Mouse (Mus musculus): ENCODE data around the gene Bcl2l14. TPM values are rescaled to one million over a fixed set of nuclear protein-coding genes. Genes with fewer than 3 reads are reported as not detected.

The Bcl2l14 gene
- polyA plus RNA-seq, 1 experiment from 2014 or later: not detected

DNA sequence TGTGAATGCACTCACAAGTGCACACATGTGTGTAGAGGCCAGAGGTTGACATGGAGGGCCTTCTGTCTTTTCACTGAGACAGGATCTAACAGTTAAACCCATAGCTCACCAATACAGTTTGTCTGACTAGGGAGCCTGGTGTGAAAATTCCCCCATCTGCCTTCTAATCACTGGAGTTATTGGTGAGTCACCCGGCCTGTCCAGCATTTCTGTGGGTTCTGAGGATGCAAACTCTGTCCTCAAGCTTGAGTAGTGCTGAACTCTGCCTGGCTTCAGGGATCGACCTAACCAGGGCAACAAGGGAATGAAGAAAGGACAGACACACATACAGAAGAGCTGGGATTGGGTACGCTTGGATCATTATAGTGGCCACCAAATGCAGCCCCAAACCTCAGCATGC lies 45.6 kb downstream of the Bcl2l14 start:
- in situ Hi-C loops (cut with MboI; ENCODE audit: low pct_unique_long_range_greater_than_20kb): no loop called here
- no peaks in the 10 kb centered on the region for H3K27me3 ChIP-seq
- POLR2A ChIA-PET: no interaction called here
- CTCF ChIA-PET: interaction anchor here (1.2 to 2.4 kb wide), 2 partner anchors 11 to 165 kb away, joined by 3 to 9 read pairs; no protein-coding TSS in a partner anchor
- TF ChIP-seq CTCF (IDR thresholded peaks at IDR 0.05): no peak
- DNase-seq (ENCODE audit: low read depth, low spot score) (no peak), ATAC-seq (peak; percentile 40)

DNA sequence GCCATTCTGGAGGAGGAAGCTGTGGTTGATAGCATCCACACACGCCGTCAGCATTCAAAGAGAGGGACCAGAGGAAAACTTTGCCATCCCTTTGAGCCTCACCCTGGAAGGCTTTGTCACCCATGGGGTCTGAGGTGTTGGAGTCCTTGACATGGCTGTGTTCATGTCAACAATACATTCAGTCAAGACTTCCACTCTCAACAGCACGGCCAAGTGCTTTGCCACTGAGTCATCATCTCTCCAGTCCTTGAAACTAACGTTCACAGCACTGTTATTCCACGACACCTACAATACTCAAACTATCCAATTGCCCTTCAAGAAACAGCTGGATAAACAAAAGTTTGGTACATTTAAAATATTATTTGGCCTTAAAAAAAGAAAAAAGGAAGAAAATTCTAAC lies 46.1 kb downstream of the Bcl2l14 start:
- no peaks in the 10 kb centered on the region for H3K27me3 ChIP-seq
- DNase-seq (ENCODE audit: low read depth, low spot score): no peak
- ATAC-seq: no peak
- ChIA-PET CTCF (interaction anchor here (1.2 to 2.4 kb wide), 2 partner anchors 11 to 165 kb away, joined by 3 to 9 read pairs; no protein-coding TSS in a partner anchor), POLR2A (no interaction called here)
- in situ Hi-C loops (cut with MboI; ENCODE audit: low pct_unique_long_range_greater_than_20kb): no loop called here
- no peak for TF ChIP-seq CTCF (IDR thresholded peaks at IDR 0.05)

DNA sequence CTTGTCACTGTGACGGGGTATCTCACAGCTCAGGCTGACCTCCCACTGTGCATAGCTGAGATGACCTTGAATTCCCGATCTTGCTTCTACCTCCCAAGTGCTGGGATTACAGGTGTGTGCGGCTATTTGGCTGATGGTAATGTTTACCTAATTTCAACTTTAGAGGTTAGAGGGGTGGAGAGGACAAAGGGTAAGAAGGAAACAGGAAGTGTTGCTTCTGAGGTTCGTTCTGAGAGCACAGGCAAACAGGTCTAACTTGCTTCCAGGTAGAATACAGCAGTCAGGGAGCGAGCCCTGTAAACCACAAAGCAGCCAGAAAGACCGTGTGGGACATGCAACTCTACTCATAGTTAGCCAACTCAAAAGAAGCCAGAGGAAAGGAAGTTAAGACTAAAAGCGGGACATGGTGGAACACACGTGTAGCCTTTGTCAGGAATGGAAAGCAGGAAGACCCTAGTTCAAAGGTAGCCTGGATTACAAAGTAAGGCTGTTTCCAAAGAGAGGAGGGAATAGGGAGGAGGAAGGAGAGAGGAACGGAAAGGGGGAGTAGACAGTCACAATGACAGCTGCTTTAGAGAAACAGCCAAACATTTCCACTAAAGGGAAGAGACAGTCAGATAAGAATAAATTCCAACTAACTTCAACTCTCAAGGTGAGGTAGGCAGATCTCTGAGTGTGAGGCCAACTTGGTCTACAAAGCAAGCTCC lies 47.2 kb downstream of the Bcl2l14 start:
- in situ Hi-C loops (cut with MboI; ENCODE audit: low pct_unique_long_range_greater_than_20kb): no loop called here
- no peak for TF ChIP-seq CTCF (IDR thresholded peaks at IDR 0.05)
- ATAC-seq: no peak
- CTCF ChIA-PET: interaction anchor here (1.2 to 1.4 kb wide), 2 partner anchors 9 to 10 kb away, joined by 3 to 4 read pairs; no protein-coding TSS in a partner anchor
- POLR2A ChIA-PET: no interaction called here
- no peaks in the 10 kb centered on the region for H3K27me3 ChIP-seq
- no peak for DNase-seq (ENCODE audit: low read depth, low spot score)

GRCm38 (mm10) chr6:134443925-134444324 lies 47.8 kb downstream of the Bcl2l14 start:
- H3K27me3 ChIP-seq: no peaks in the 10 kb centered on the region
- ChIA-PET POLR2A (no interaction called here), CTCF (interaction anchor here (1.4 kb wide), 1 partner anchor 10 kb away, joined by 4 read pairs; no protein-coding TSS in a partner anchor)
- DNase-seq (ENCODE audit: low read depth, low spot score): no peak
- TF ChIP-seq CTCF (IDR thresholded peaks at IDR 0.05): no peak
- in situ Hi-C loops (cut with MboI; ENCODE audit: low pct_unique_long_range_greater_than_20kb): no loop called here
- ATAC-seq: no peak

DNA sequence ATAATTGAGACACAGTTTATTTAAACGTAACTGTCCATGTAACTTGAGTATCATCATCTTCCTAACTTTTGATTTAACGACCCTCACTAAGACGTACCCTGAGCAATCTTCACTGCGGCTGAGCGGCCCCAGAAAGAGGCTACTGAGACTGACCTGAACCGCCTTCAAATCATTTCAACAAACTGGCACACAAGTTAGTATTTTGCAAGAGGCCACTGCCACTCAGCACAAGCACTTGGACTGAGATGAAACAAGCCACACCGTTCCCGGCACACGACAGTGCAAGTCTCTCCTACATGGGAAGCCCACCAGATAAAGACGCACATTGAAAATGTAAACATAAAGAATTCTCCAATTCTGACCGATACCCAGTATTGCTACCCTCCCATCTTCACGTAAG lies 52.3 kb downstream of the Bcl2l14 start:
- no peak for DNase-seq (ENCODE audit: low read depth, low spot score)
- in situ Hi-C loops (cut with MboI; ENCODE audit: low pct_unique_long_range_greater_than_20kb): no loop called here

DNA sequence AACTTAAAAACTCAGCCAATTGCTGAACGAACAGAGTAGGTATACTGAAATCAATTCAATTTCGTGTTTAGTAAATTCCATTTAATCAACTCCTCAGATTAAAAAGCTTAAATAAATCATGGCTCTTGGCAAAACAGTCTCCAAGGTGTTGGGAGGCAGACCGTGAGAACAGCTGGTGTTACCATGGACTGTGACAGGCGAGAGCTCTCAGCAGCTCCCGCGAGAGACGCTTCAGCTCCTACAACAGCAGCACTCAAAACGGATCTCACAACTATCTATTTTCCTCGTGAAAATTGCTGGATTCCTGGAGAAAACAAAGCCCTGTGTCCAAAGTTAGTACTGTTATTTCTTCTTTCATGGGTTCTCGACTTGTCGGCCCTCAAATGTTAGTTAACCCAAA lies 53.8 kb downstream of the Bcl2l14 start:
- ChIA-PET POLR2A (no interaction called here), CTCF (interaction anchor here (2.2 kb wide), 1 partner anchor 12 kb away, joined by 6 read pairs; no protein-coding TSS in a partner anchor)
- in situ Hi-C loops (cut with MboI; ENCODE audit: low pct_unique_long_range_greater_than_20kb): no loop called here
- DNase-seq (ENCODE audit: low read depth, low spot score) (no peak), ATAC-seq (no peak)
- no peaks in the 10 kb centered on the region for H3K27me3 ChIP-seq
- TF ChIP-seq CTCF (IDR thresholded peaks at IDR 0.05): no peak

More for the DNA sequence above, 52.3 kb downstream of the Bcl2l14 start:
- no peaks in the 10 kb centered on the region for H3K27me3 ChIP-seq
- TF ChIP-seq CTCF (IDR thresholded peaks at IDR 0.05): no peak
- CTCF ChIA-PET: interaction anchor here (1.1 kb wide), 1 partner anchor 159 kb away, joined by 4 read pairs; no protein-coding TSS in a partner anchor
- POLR2A ChIA-PET: no interaction called here
- no peak for ATAC-seq

DNA sequence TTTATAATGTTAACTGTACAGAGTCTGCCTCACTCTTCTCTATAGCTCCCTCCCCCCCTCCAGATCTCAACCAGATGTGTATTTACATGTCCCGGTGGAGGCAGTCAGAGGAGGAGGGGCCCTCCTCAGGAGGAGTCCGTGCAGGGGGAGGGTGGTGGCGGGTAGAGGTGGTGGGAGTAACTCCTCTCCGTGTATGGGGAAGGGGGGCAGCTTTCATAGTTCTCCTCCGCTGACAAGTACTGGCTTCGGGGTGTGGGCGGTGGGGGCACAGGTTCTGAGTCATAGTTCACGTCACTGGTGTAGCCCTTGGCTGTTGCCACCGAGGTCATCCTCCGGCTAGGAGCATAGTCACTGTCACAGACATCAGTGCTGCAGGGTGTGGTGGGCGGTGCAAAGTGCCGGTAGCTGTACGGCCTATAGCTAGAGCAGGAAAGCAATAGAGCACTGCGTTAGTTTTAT lies 54.6 kb downstream of the Bcl2l14 start:
- no peaks in the 10 kb centered on the region for H3K27me3 ChIP-seq
- ChIA-PET CTCF (interaction anchor here (1.3 to 2.2 kb wide), 2 partner anchors 12 to 23 kb away, joined by 3 to 6 read pairs; no protein-coding TSS in a partner anchor), POLR2A (no interaction called here)
- in situ Hi-C loops (cut with MboI; ENCODE audit: low pct_unique_long_range_greater_than_20kb): no loop called here
- ATAC-seq (no peak), DNase-seq (ENCODE audit: low read depth, low spot score) (no peak)
- TF ChIP-seq CTCF (IDR thresholded peaks at IDR 0.05): no peak

DNA sequence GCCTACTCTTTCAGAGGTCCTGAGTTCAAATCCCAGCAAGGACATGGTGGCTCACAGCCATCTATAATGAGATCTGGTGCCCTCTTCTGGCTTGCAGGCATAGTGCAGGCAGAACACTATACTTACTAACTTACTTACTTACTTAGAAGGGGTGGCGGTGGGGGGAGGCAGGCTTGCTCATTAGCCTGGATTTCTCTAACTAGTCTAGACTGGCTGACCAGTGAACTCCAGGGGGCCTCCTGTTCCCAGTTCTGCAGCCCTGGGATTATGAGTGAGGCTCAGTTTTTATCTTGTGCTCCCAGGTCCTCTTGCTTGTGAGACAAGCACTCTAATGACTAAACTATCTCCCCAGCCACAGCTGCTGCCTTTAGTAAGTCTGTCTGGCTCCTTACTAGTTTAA lies 58.0 kb downstream of the Bcl2l14 start:
- ChIA-PET CTCF (interaction anchor here (1.4 to 2.5 kb wide), 2 partner anchors 8 to 14 kb away, joined by 4 to 8 read pairs; no protein-coding TSS in a partner anchor), POLR2A (no interaction called here)
- TF ChIP-seq CTCF (IDR thresholded peaks at IDR 0.05): peak; percentile 57
- H3K27me3 ChIP-seq: no peaks in the 10 kb centered on the region
- in situ Hi-C loops (cut with MboI; ENCODE audit: low pct_unique_long_range_greater_than_20kb): no loop called here
- DNase-seq (ENCODE audit: low read depth, low spot score) (no peak), ATAC-seq (peak; percentile 57)

DNA sequence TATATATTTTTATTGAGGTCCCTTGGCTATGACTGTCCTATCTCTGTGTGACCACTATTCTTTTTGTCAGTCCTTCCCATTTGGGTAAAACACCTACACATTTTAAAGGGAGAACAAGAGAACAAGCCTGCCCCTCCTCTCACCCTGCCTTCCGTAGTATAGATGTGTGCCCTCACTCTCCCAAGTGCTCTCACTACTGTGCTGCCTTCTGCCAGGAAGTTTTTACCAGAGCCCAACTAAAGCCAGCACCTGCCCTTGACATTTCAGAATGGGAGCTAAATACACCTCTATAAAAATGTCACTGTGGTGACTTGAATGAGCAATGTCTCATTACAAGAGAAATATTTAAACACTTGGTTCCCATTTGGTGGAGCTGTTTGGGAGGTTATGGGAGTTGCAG lies 62.3 kb downstream of the Bcl2l14 start:
- ATAC-seq: no peak
- DNase-seq (ENCODE audit: low read depth, low spot score): no peak
- TF ChIP-seq CTCF (IDR thresholded peaks at IDR 0.05): no peak
- no peaks in the 10 kb centered on the region for H3K27me3 ChIP-seq
- CTCF ChIA-PET: interaction anchor here (1.1 kb wide), 1 partner anchor 16 kb away, joined by 4 read pairs; no protein-coding TSS in a partner anchor
- in situ Hi-C loops (cut with MboI; ENCODE audit: low pct_unique_long_range_greater_than_20kb): no loop called here
- POLR2A ChIA-PET: interaction anchor here (0.9 kb wide), 1 partner anchor 13 kb away, joined by 3 read pairs; no protein-coding TSS in a partner anchor

GRCm38 (mm10) chr6:134461175-134461574 lies 65.1 kb downstream of the Bcl2l14 start:
- ATAC-seq: no peak
- ChIA-PET POLR2A (no interaction called here), CTCF (interaction anchor here (1.1 to 1.3 kb wide), 3 partner anchors 10 to 146 kb away, joined by 3 to 5 read pairs (median 3); no protein-coding TSS in a partner anchor)
- no peak for TF ChIP-seq CTCF (IDR thresholded peaks at IDR 0.05)
- in situ Hi-C loops (cut with MboI; ENCODE audit: low pct_unique_long_range_greater_than_20kb): no loop called here
- DNase-seq (ENCODE audit: low read depth, low spot score): no peak
- no peaks in the 10 kb centered on the region for H3K27me3 ChIP-seq

- ATAC-seq (no peak), DNase-seq (ENCODE audit: low read depth, low spot score) (no peak)
- H3K27me3 ChIP-seq: no peaks in the 10 kb centered on the region
- POLR2A ChIA-PET: no interaction called here
- in situ Hi-C loops (cut with MboI; ENCODE audit: low pct_unique_long_range_greater_than_20kb): no loop called here
- no peak for TF ChIP-seq CTCF (IDR thresholded peaks at IDR 0.05)
- CTCF ChIA-PET: interaction anchor here (1.3 kb wide), 1 partner anchor 140 kb away, joined by 3 read pairs; no protein-coding TSS in a partner anchor
Measured at GRCm38 (mm10) chr6:134466671-134467229, 70.6 kb downstream of the Bcl2l14 start.
